Mouse (Mus musculus) heart, postnatal 25 days (tissue): ENCODE data around the gene Cnpy1. TPM values are rescaled to one million over a fixed set of nuclear protein-coding genes. Genes with fewer than 3 reads are reported as not detected.

Experiments used
- DNase-seq: peaks from one replicate; pipeline ENCODE4 v3.0.0; 2022; ENCODE audit warnings: low spot score
- intact Hi-C: fragments of 180-260 bp; cut with DNase I; formaldehyde crosslinking; loops from one replicate; pipeline ENCODE4 v1.15.1; 2025
- total RNA-seq, 2 experiments: library from RNA; stranded (reverse); gene quantifications; 2 replicates each; pipeline ENCODE4 v1.2.3; 2021

The Cnpy1 gene
- total RNA-seq, 2 experiments from 2014 or later = not detected

DNA sequence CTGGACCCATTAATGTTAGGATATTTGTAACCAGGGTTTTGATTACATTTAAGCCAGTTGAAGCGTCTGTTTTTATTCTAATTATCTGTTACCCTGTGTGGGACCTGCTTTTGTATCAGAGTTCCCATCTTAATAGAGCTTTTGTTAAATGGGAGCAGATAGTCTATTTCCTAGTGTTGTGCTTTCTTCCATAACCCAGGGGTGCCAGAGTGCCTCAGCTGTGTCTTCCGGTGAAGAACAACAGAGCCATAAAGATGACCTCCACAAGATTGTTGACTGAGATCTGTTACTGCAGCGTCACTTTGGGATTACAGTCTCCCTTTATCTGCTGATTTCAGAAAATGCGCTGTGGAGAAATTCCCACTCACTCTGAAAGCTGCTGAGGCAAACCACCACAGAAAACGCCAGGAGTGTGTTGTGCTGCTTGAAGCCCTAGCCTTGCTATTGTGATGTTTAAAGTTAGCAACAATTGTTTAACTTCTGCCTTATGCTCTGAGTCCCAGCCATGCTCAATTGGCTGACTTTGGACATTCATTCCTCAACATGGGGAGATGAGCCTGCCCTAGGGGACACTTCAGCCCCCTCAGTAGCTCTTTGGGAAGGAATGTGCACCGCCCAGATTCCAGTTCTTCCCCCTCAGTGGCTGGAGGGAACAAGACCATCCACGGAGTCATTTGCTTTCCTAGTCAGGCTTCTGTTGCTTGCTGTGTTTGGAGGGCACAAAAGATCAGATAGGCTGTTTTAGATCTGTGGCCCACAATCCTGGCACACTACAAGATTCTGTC lies 46.3 kb downstream of the Cnpy1 start:
- intact Hi-C loops = no loop called here
- DNase-seq = no peak

GRCm38 (mm10) chr5:28195473-28195872 lies 50.1 kb downstream of the Cnpy1 start:
- DNase-seq = no peak
- intact Hi-C loops = no loop called here

DNA sequence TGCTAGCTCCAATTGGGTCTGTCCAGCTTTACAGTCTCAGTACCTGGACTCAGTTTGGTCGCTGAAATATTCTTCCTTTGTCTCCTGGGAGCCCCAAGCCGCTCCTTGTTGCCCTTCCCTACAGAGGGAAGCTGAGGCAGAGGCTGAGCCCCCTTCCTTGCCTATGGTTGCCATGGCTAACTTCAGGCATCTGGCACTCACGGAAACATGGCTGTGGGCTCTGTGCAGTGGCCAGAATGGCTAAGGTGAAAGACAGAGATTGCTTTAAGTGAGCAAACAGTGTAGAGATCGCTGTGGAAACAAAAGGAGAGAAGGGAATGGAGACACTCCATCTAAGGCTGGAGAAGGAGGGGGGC lies 53.5 kb downstream of the Cnpy1 start:
- no peak for DNase-seq
- intact Hi-C loops = no loop called here

- DNase-seq = no peak
- intact Hi-C loops = no loop called here
These were observed 54.2 kb downstream of the Cnpy1 start for GRCm38 (mm10) chr5:28191201-28192098.

GRCm38 (mm10) chr5:28179237-28179790 lies 66.3 kb downstream of the Cnpy1 start:
- no peak for DNase-seq
- intact Hi-C loops = no loop called here

DNA sequence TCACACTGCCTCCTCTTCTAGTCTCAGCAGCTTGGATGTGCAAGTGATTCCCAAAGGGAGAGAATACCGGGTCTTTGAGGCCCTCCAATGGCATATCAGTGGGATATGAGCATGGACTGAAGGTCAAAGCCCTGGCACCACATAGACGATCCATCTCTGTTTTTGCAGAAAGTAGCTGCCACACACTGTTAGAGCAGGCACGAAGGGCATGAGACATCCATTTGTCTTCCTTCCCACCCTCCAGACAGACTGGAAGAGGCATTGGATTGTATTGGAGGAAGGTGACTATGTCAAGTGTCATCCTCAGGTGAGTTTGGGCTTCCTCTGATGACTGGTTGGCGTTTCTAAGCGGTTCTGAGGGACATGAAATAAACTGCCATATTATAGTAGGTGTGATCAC lies 67.3 kb downstream of the Cnpy1 start:
- intact Hi-C loops = no loop called here
- DNase-seq = no peak

- DNase-seq = no peak
- intact Hi-C loops = no loop called here
These were observed 69.0 kb downstream of the Cnpy1 start for GRCm38 (mm10) chr5:28176585-28176984.

- DNase-seq = no peak
- intact Hi-C loops = no loop called here
These were observed 69.6 kb downstream of the Cnpy1 start for GRCm38 (mm10) chr5:28176023-28176422.

DNA sequence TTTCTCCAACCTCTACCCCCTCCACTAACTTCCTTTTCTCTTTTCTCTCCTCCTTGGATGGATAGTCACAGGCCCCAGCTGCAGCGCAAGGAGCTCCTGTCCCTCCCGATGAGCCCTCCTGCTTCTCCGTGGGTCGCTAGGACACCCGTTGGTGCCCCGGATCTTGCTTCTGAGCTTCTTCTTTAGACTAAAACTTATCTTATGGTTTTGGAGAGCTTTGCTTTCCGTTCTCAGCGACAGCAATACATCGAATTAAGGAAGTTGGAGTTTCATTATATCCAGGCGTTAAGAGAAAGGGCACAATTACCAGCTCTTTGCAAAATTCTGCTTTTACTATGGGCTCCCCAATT lies 70.1 kb downstream of the Cnpy1 start:
- intact Hi-C loops = no loop called here

GRCm38 (mm10) chr5:28174876-28175569 lies 70.6 kb downstream of the Cnpy1 start:
- intact Hi-C loops = no loop called here
- no peak for DNase-seq

More for the DNA sequence above, 70.1 kb downstream of the Cnpy1 start:
- no peak for DNase-seq

- no peak for DNase-seq
- intact Hi-C loops = no loop called here
These were observed 71.5 kb downstream of the Cnpy1 start for GRCm38 (mm10) chr5:28174086-28174485.

DNA sequence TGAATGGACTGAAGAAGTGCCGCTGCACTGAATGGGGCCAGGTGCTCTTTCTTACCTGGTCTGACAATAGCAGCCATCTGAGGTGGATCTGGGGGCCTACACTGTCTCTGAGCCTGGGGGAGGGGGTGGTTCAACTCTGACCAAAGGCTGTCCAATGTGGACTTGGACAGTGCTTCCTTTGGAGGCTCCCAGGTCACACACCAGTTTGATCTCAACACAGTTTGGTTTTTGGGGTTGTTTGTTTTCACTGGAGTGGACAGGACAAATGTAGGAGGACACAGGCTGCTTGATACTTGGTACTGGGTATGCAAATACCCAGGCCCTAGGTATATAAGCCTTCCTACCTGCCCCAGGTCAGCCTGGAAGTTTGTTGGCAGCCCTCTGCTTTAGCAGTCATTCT lies 71.9 kb downstream of the Cnpy1 start:
- intact Hi-C loops = no loop called here
- no peak for DNase-seq

- DNase-seq = no peak
- intact Hi-C loops = no loop called here
These were observed 72.5 kb downstream of the Cnpy1 start for GRCm38 (mm10) chr5:28172921-28173670.

DNA sequence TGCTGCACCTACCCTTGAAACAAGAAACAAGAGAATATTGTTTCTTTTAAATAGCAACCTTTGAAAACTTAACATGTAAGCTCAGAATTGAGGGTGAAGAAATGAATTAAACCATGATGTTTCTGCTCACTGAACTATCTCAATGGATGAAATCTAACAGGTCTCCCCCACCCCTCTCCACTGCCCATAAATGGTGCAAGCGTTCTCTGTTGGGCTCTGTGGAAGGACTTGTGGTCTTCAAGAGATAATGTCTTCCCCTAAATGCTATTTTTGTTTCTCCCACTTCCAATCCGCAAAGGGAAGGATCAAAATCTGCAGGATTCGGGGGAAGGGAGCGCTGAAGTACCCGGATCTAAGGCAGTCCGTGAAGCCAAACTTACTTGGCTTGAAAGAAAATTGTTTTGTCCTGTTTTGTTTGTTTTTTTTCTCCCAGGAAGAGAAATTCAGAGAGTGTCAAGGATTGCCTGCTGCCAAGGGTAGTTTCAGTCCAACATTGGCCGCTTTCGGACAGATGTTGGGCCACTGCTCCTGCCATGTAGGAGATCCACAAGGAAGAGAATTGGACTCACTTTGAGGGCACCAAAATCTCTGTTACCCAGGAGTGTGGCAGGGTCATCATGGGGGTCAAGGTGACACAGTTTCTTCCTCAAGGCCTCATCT lies 73.2 kb downstream of the Cnpy1 start:
- no peak for DNase-seq
- intact Hi-C loops = no loop called here

DNA sequence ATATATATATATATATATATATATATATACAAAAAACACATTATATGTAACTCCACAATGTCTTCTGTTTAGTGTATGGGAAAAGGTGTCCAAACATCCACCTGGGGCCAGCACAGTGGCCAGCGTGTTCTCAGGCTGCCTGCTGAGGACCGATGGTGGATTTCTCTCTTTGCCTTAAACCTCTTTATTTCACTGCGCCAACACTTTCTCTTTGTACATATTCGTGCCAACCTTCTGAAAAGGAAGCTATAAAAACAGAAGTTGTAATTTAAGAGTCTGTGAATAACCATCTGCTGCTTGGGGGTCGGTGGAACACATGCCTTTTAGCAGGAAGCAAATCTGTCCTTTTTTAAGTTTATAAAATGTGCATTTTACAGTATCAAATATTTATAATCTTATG lies 73.9 kb downstream of the Cnpy1 start:
- intact Hi-C loops = no loop called here
- no peak for DNase-seq

GRCm38 (mm10) chr5:28170892-28171291 lies 74.7 kb downstream of the Cnpy1 start:
- no peak for DNase-seq
- intact Hi-C loops = no loop called here

DNA sequence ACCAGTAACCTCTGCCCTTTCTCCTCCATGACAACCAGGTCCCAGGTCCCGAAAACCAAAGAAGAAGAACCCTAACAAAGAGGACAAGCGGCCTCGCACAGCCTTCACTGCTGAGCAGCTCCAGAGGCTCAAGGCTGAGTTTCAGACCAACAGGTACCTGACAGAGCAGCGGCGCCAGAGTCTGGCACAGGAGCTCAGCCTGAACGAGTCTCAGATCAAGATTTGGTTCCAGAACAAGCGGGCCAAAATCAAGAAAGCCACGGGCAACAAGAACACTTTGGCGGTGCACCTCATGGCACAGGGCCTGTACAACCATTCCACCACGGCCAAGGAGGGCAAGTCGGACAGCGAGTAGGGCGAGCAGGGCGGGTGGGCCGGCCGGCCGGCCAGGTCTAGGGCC lies 75.5 kb downstream of the Cnpy1 start:
- intact Hi-C loops = no loop called here

GRCm38 (mm10) chr5:28169166-28169801 lies 76.3 kb downstream of the Cnpy1 start:
- intact Hi-C loops = no loop called here
- DNase-seq = no peak

More for the DNA sequence above, 75.5 kb downstream of the Cnpy1 start:
- DNase-seq = no peak
